Mouse (Mus musculus) urinary bladder, adult 2 months (tissue): Measurements from ENCODE around the gene Gcgr. TPM values are rescaled to one million over a fixed set of nuclear protein-coding genes. Genes with fewer than 3 reads are reported as not detected.
"Not testable (repeated sequence)": the region's sequence is repeated elsewhere in the genome, so short reads cannot be mapped to it uniquely, and the experiment has no call there.

ENCODE experiments used
- DNase-seq: peaks from one replicate; pipeline ENCODE4 v3.0.0; 2022; ENCODE audit warnings: low spot score
- polyA plus RNA-seq: library from polyadenylated mRNA; depleted of rRNA; stranded (reverse); fragments of >200 nt; gene quantifications from 2 replicates; pipeline ENCODE4 v1.2.3, GENCODE M21; 2012

The Gcgr gene
- polyA plus RNA-seq, 1 experiment, result 2.4 TPM

DNA sequence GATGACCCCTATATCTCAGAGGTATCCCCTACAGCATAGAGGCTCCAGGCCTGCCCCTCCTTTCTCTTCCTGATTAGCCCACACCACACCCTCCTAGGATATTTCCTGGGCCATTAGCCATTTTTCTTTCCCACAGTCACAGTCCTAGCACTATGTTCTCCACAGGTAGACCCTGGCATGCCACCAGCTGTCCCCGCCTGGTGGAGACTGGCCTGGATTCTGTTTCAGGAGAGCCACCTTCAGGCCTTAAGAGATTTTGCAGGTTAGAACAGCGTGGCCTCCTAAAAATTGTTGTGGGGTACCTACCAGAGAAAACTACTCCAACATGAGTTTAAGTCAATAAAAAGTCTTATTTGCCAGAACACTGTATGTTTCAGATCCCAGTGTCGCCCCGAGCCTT lies 23.6 kb upstream of the Gcgr start:
- DNase-seq, result no peak

GRCm38 (mm10) chr11:120507611-120508289 lies 22.7 kb upstream of the Gcgr start:
- no peak for DNase-seq

DNA sequence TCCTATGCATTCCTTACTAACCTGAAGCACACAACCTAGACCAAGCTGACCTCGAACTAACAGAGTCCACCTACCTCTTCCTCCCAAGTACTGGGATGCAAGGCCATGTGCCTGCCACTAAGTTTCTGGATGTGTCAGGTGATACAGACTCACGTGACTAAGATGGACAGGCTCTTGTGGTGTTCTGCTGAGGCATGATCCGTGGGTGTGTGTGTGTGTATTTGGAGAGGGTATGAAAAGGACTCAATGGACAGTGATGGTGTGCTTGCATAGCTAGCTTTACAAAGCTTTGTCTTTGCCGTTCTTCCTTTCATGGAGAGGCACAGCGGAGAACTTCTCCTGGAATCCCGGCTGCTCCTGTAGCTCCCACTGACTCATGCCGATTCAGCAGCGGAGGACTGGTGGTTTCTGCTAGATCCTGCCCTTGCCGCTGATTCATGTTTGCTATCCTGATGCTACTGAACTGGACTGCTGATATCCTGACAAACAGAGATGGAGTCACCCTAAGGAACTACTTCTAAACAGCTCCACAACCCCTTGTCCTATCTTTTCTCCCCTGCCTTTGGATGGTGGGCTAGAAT lies 22.1 kb upstream of the Gcgr start:
- DNase-seq, result no peak

GRCm38 (mm10) chr11:120509940-120510339 lies 20.6 kb upstream of the Gcgr start:
- no peak for DNase-seq

DNA sequence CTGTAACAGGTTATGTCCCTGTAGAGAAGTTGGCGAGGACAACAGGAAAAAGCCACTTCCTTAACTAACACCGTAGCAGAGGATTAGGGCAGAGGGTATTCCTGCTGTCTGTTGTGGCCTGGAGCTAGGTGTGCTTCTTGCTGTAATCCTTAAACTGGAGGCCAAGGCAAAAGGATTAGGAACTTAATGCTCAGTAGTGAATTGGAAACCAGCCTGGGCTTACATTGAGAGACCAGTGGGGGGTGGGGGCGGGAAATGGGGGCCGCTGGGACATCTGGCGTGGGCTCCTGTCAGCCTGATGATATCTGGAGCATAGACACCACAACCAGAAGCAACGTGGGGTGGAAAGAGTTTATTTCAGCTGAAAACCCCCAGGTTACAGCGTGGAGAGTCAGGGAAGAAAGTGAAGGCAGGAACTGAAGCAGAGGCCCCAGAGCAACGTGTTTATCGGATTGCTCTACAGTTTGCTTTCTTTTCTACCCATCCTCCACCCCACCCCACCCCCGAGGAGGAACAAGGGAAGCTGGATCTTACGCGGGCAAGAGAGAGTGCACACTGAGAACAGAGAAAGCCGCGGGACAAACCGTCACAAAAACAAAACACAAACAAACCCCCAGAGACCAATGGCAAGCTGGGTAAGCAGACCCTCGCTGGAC lies 20.0 kb upstream of the Gcgr start:
- no peak for DNase-seq

GRCm38 (mm10) chr11:120512790-120513453 lies 17.6 kb upstream of the Gcgr start:
- DNase-seq, result no peak

DNA sequence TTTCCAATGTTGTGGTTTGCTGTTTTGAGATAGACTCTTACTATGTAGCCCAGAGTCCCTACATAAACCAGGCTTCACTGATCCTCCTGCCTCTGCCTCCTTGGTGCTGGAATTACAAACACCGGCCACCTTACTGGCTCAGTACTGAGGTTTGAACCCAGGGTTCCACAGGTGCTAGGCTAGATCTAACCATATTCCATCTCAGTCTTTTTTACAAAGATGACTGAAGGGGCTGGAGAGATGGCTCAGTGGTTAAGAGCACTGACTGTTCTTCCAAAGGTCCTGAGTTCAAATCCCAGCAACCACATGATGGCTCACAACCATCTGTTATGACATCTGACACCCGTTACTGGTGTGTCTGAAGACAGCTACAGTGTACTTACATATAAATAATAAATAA lies 16.2 kb upstream of the Gcgr start:
- DNase-seq, result not testable (repeated sequence)

- DNase-seq, result peak; percentile 80
Observed at GRCm38 (mm10) chr11:120515611-120516010, 14.9 kb upstream of the Gcgr start.

- no peak for DNase-seq
Observed at GRCm38 (mm10) chr11:120517147-120517546, 13.4 kb upstream of the Gcgr start.

DNA sequence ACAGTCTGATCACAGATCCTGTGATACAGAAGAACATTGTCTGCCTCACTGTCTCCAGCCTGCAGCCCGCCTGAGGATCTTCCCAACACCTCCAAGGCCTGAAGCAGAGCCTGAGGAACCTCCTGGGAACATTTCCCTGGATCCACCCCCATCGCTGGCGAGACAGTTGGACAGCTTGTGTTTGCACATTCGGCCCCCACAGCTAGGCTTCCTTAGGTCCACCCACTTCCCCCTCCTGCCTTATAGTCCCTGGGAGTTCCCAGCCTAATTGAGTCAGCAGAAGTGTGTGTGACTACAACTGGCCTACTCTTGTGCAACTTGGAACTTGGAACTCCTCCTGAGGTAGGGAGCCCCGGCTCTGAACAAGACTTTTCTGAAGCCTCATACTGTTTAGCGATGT lies 12.5 kb upstream of the Gcgr start:
- DNase-seq, result no peak

DNA sequence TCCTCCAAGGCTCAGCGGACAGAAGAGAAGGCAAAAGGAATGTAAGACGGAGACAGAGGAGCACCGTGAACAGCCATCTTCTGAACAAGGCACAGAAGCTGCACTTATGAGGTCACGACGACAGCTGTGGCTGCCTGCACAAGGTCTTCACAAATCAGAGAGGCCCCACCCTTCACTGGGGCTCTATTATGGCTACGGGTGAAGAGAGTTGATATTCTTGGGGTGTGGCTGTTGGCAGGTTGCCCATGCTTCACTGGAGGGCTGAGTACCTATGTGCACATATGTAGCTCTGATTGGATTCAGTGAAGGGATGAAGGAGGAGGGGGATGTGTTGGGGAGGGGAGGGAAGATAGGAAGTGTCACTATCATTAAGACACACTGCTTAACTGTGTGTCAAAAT lies 11.9 kb upstream of the Gcgr start:
- no peak for DNase-seq

- DNase-seq, result no peak
Observed at GRCm38 (mm10) chr11:120519738-120520137, 10.8 kb upstream of the Gcgr start.

- no peak for DNase-seq
Observed at GRCm38 (mm10) chr11:120520498-120520897, 10.0 kb upstream of the Gcgr start.

DNA sequence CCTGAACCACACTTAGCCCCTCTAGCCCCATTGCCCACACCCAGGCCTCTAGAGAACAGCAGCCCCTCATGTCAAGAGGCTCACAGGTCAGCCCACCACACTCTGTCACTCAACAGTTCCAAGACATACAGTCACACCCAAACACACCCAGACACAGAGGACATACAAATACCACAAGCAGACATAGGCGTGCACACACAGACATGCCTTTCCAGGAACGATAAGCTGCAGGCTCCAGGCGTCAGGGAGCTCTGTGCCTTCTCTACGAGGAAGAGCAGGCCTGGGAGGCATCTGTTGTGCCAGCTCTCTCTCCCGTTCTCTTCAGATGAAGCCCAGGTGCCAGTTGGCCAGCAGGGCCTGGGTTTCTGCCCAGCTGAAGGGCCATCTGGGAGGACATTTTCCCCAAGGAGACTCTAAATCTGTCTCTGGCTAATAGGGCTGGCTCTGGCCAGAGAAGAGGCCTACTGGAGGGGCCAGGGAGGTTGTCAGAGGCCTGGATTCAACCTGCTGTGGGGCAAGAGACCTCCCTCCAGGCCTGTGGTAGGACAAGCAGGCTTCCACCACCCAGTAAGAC lies 9.4 kb upstream of the Gcgr start:
- DNase-seq, result no peak

GRCm38 (mm10) chr11:120522581-120522980 lies 7.9 kb upstream of the Gcgr start:
- no peak for DNase-seq

- no peak for DNase-seq
Observed at GRCm38 (mm10) chr11:120525959-120526358, 4.5 kb upstream of the Gcgr start.

- DNase-seq, result no peak
Observed at GRCm38 (mm10) chr11:120527690-120528354, 2.7 kb upstream of the Gcgr start.

- DNase-seq, result no peak
Observed at GRCm38 (mm10) chr11:120528903-120529302, 1.6 kb upstream of the Gcgr start.

- no peak for DNase-seq
Observed at GRCm38 (mm10) chr11:120531646-120532045, 1.1 kb downstream of the Gcgr start.

DNA sequence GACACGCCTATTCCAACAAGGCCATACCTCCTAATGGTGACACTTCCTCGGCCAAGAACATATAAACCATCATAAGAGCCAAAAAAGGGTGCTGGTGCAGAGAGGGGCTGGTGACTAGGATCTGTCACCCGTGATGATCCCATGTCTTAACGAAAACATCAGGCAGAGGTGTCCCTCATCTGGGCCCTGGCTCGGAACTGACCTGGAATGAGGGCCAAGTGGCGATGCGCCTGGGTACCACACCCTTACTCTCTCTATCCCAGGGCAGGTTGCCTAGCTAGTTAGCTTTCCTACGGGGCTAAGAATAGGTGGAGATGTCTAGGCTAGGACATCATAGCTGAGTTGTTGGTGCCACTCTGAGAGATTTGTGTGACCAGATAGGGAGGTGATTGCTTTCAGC lies 3.6 kb downstream of the Gcgr start:
- DNase-seq, result no peak

- no peak for DNase-seq
Observed at GRCm38 (mm10) chr11:120535145-120535544, 4.6 kb downstream of the Gcgr start.

DNA sequence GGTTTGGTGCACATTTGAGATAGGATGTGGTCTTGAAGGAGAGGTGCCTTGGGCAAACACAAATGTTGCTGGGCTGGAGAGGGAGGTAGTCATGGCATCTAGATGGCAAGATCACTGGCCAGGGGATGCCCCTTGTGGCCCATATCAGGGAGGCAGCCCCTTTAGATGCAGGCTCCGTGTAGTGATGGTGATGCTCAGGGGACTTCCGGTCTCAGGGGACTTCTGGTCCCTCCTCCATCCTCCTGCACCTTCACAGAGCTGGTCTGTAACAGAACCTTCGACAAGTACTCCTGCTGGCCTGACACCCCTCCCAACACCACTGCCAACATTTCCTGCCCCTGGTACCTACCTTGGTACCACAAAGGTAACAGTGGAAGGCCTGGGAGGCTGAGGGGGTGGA lies 5.3 kb downstream of the Gcgr start:
- no peak for DNase-seq
